Mouse (Mus musculus) CD4-positive, CD25-positive, alpha-beta regulatory T cell (primary cell): ENCODE results near the gene Polh. TPM values are rescaled to one million over a fixed set of nuclear protein-coding genes. Genes with fewer than 3 reads are reported as not detected.

ENCODE experiments used
- polyA plus RNA-seq: library from polyadenylated mRNA; unstranded; fragments of 100-300 nt; shearing (Covaris generic); gene quantifications from one replicate; pipeline ENCODE4 v1.2.1, GENCODE M21; 2017

The Polh gene
- 5.2 TPM for polyA plus RNA-seq

GRCm38 (mm10) chr17:46202421-46203071, at the start of gene Polh, which contains the start of gene Xpo5:
Polh (minus strand) TSS chr17:46202645.
Xpo5 (plus strand) TSS chr17:46202782.

GRCm38 (mm10) chr17:46247512-46248188, 45.2 kb upstream of the Polh start, which contains the start of the genes Polr1c and Yipf3:
Polr1c (minus strand) TSS chr17:46248054.
Yipf3 (plus strand) TSS chr17:46248080.

DNA sequence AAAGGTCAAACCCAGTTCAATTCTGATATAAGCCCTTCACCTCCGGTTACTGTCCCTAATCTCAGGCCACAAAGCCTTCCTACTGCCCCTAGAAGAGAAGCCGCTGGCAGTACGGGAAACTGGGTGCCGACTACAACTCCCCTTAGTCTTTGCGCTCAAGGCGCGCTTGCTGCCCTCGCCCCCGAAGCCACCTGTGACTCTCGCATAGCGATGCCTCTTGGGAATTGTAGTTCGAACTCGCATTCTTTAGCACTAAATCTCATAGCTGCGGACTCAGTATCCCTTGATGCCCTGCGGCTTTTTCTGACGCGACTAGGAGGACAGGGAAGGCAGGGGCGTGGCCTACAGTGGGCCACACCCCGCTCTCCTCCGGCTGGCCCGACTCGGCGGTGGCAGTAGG, 41.8 kb downstream of the Polh start, which contains the start of gene Gtpbp2:
TSS of gene Gtpbp2 (plus strand) at position 347 of the 400 bp plus-strand sequence.

DNA sequence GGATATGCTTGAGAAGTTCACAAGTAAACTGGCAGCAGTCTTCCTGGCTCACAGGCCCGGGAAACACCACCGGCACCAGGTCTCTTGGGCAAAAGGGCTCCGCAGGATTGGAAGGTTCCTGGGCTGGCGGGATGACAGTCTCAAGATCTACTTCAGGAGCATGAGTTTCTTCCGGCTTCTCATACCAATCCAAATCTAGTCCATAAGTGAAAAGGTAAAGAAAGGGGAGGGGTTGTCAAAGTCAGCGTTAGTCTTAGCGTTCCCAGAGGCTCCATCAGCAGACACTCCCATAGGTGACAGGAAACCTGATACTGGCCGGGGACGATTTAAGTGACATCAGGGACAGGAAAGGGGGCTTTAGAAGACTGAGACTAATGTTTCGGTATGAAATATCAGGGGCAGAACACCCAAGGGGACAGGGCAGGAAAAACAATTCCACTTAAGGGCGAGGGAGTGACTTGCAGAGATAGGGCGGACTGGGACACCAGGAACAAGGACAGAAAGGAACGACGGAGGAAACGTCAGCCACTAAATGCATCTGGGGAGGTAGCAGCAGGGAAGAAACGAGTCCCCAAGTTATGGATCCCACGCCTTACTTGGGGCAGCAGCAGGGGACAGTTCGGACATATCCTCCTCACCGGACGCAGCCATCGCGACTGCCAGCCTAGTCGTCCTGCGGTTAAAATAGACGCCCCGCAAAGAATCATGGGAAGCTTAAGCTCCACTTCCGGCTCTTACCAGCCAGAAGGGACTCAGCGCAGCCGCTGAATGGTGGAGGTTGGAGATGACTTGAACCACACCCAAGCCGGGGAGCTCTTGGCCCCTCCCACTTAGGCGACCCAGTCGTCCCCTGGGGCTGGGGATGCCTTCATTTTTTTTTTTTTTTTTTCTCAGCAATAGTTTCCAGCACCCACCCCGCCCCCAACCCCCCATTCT, 49.3 kb downstream of the Polh start, which contains the start of gene Mad2l1bp:
TSS of gene Mad2l1bp (minus strand) at position 707 of the 936 bp plus-strand sequence.

GRCm38 (mm10) chr17:46143578-46144423, 58.6 kb downstream of the Polh start, which contains the start of gene Rsph9:
Rsph9 (minus strand) TSS chr17:46144216.

Other genes with a start within 250 kb of the Polh start
- gene Vegfa, start 170.3 kb downstream of the Polh start, polyA plus RNA-seq = 0.29 TPM
- gene Mrps18a, start 91.7 kb downstream of the Polh start, polyA plus RNA-seq = 93.8 TPM
- gene Rsph9, start 58.4 kb downstream of the Polh start, polyA plus RNA-seq = 1.3 TPM
- 46.1 TPM for gene Mad2l1bp, start 49.1 kb downstream of the Polh start, polyA plus RNA-seq
- gene Gtpbp2, start 41.6 kb downstream of the Polh start, polyA plus RNA-seq = 81.2 TPM
- gene Xpo5, start 137 bp upstream of the Polh start, polyA plus RNA-seq = 36.5 TPM
- 54.0 TPM for gene Polr1c, start 45.4 kb upstream of the Polh start, polyA plus RNA-seq
- gene Yipf3, start 45.4 kb upstream of the Polh start, polyA plus RNA-seq = 179 TPM
- gene Lrrc73, start 50.9 kb upstream of the Polh start, polyA plus RNA-seq = not detected
- 29.7 TPM for gene Tjap1, start 80.4 kb upstream of the Polh start, polyA plus RNA-seq
- not detected for gene Dlk2, start 94.8 kb upstream of the Polh start, polyA plus RNA-seq
- gene Abcc10, start 125.7 kb upstream of the Polh start, polyA plus RNA-seq = 7.8 TPM
- gene Zfp318, start 181.1 kb upstream of the Polh start, polyA plus RNA-seq = 10.8 TPM
- gene Crip3, start 226.3 kb upstream of the Polh start, polyA plus RNA-seq = not detected
- gene Slc22a7, start 235.8 kb upstream of the Polh start, polyA plus RNA-seq = not detected